In genomic region chr7:31082831-31083588, GRCm38 (mm10) we compare ENCODE assay signal across 8 mouse cellular contexts. TPM values are rescaled to one million over a fixed set of nuclear protein-coding genes. Genes with fewer than 3 reads are reported as not detected.
DNase-seq lines count a peak whose midpoint lies in the region; ATAC-seq and TF ChIP-seq lines count a peak whose summit lies in the region.
"Had no signal": no experiment of that assay in that cellular context is flagged by ENCODE, and none has a peak within 500 bp of the region (broad histone marks: within the 10 kb centered on the region; RNA-seq: fewer than 3 reads in every experiment).

No protein-coding gene starts in this region.

- ATAC-seq in kidney, postnatal 0 days (replicated peaks; ENCODE audit: low FRiP score, low read depth), result no peak
- ATAC-seq in midbrain, embryonic 15.5 days (replicated peaks), result 0 out of 2 replicates have a peak, but pooled peaks have one; percentile 17

- H3K36me3 ChIP-seq in kidney, postnatal 0 days (ENCODE audit: insufficient read depth, low read length), result no peaks in the 10 kb centered on the region
- H3K36me3 ChIP-seq in midbrain, embryonic 15.5 days (replicated peaks), result no peaks in the 10 kb centered on the region

- peaks cover 2% of the 10 kb centered on the region; the same call in 1 of the 2 replicates for H3K4me1 ChIP-seq in lung, adult 2 months (ENCODE audit: control insufficient read depth, insufficient read depth, low read length)
- peaks cover 6% of the 10 kb centered on the region; the same call in 1 of the 2 replicates for H3K4me1 ChIP-seq in kidney, postnatal 0 days (replicated peaks; ENCODE audit: insufficient read depth, low read length)
- no peaks in the 10 kb centered on the region; the same call in 1 of the 2 replicates for H3K4me1 ChIP-seq in midbrain, embryonic 15.5 days

- H3K27ac ChIP-seq in kidney, postnatal 0 days, result no peak overlapping the region
- no peak overlapping the region for H3K27ac ChIP-seq in midbrain, embryonic 15.5 days

- no peak overlapping the region for H3K4me3 ChIP-seq in lung, adult 2 months (replicated peaks; ENCODE audit: extremely low read depth, low read depth, low read length)
- no peak overlapping the region for H3K4me3 ChIP-seq in kidney, postnatal 0 days (replicated peaks; ENCODE audit: low read depth, low read length)
- H3K4me3 ChIP-seq in midbrain, embryonic 15.5 days, result no peak overlapping the region
- H3K4me3 ChIP-seq: myocyte had no signal

- peak; percentile 30 to 63 for DNase-seq in lung, adult 18-20 months
- DNase-seq in lung, adult 2 months, result no peak
- peak; percentile 76 for DNase-seq in cerebellum, adult 11-12 months
- DNase-seq in fibroblast of lung, adult 2 months (ENCODE audit: low read depth), result peak; percentile 92
- no peak for DNase-seq in kidney, postnatal 0 days (ENCODE audit: low spot score)
- no peak for DNase-seq in ovary, postnatal 36 days (ENCODE audit: low spot score)

- H3K9ac ChIP-seq in kidney, postnatal 0 days (ENCODE audit: low read depth, low read length), result 0 out of 2 replicates have a peak overlapping the region, but pooled peaks have one; percentile 8
- H3K9ac ChIP-seq in midbrain, embryonic 15.5 days, result no peak overlapping the region

- WGBS in lung, adult 2 months, result 67% methylated on average over 14 of the region's 14 CpGs
- 71% methylated on average over 14 of the region's 14 CpGs for WGBS in kidney, postnatal 0 days
- WGBS in midbrain, embryonic 15.5 days, result 57% methylated on average over 14 of the region's 14 CpGs

- no peaks in the 10 kb centered on the region for H3K9me3 ChIP-seq in kidney, postnatal 0 days (replicated peaks; ENCODE audit: low read length)
- no peaks in the 10 kb centered on the region for H3K9me3 ChIP-seq in midbrain, embryonic 15.5 days

- TF ChIP-seq CTCF in lung, adult 2 months (IDR thresholded peaks at IDR 0.05; ENCODE audit: insufficient read depth, low read length), result no peak
- TF ChIP-seq CTCF in kidney, postnatal 0 days (IDR thresholded peaks at IDR 0.05; ENCODE audit: low read depth), result no peak

- H3K4me2 ChIP-seq in kidney, postnatal 0 days (ENCODE audit: low read length), result no peak overlapping the region
- H3K4me2 ChIP-seq in midbrain, embryonic 15.5 days, result no peak overlapping the region

- TF ChIP-seq POLR2A in lung, adult 2 months (IDR thresholded peaks at IDR 0.05; ENCODE audit: borderline replicate concordance, extremely low read depth, low read depth, low read length), result no peak

- no peaks in the 10 kb centered on the region for H3K27me3 ChIP-seq in kidney, postnatal 0 days (ENCODE audit: insufficient read depth, low read length)
- no peaks in the 10 kb centered on the region for H3K27me3 ChIP-seq in midbrain, embryonic 15.5 days (replicated peaks)

RNA-seq across cellular contexts. Expression of gene Fxyd3, which starts 6.5 kb away (rescaled TPM):
- polyA plus RNA-seq in lung, adult 2 months (2012; rRNA removed), result 16.4 and 43.2 TPM in 2 replicates
- 16.9 and 22.5 TPM in 2 replicates for polyA plus RNA-seq in kidney, postnatal 0 days (2015; fragmentation: Nextera tagmentation; extraction: Ambion mirVana)
- not detected in 2 replicates for polyA plus RNA-seq in midbrain, embryonic 15.5 days (2015; fragmentation: Nextera tagmentation; extraction: Ambion mirVana)

RNA-seq across cellular contexts. Expression of gene Lgi4, which starts 23.9 kb away (rescaled TPM):
- polyA plus RNA-seq in lung, adult 2 months (2012; rRNA removed), result 6.8 TPM in 2 replicates
- polyA plus RNA-seq in kidney, postnatal 0 days (2015; fragmentation: Nextera tagmentation; extraction: Ambion mirVana), result 0.24 and 0.34 TPM in 2 replicates
- polyA plus RNA-seq in midbrain, embryonic 15.5 days (2015; fragmentation: Nextera tagmentation; extraction: Ambion mirVana), result 0.19 and 0.22 TPM in 2 replicates
- polyA plus RNA-seq: myocyte had no signal

RNA-seq across cellular contexts. Expression of gene Fxyd1, which starts 26.0 kb away (rescaled TPM):
- polyA plus RNA-seq in lung, adult 2 months (2012; rRNA removed), result 330 and 336 TPM in 2 replicates
- 62.0 and 76.3 TPM in 2 replicates for polyA plus RNA-seq in kidney, postnatal 0 days (2015; fragmentation: Nextera tagmentation; extraction: Ambion mirVana)
- 13.2 and 15.5 TPM in 2 replicates for polyA plus RNA-seq in midbrain, embryonic 15.5 days (2015; fragmentation: Nextera tagmentation; extraction: Ambion mirVana)

RNA-seq across cellular contexts. Expression of gene Fxyd7, which starts 31.7 kb away (rescaled TPM):
- 7.5 and 10.6 TPM in 2 replicates for polyA plus RNA-seq in lung, adult 2 months (2012; rRNA removed)
- 6.1 and 8.5 TPM in 2 replicates for polyA plus RNA-seq in kidney, postnatal 0 days (2015; fragmentation: Nextera tagmentation; extraction: Ambion mirVana)
- 174 and 186 TPM in 2 replicates for polyA plus RNA-seq in midbrain, embryonic 15.5 days (2015; fragmentation: Nextera tagmentation; extraction: Ambion mirVana)
- polyA plus RNA-seq: myocyte had no signal

RNA-seq across cellular contexts. Expression of gene Hpn, which starts 32.1 kb away (rescaled TPM):
- polyA plus RNA-seq in lung, adult 2 months (2012; rRNA removed), result 30.1 and 34.5 TPM in 2 replicates
- 106 and 110 TPM in 2 replicates for polyA plus RNA-seq in kidney, postnatal 0 days (2015; fragmentation: Nextera tagmentation; extraction: Ambion mirVana)
- 0.47 and 0.80 TPM in 2 replicates for polyA plus RNA-seq in midbrain, embryonic 15.5 days (2015; fragmentation: Nextera tagmentation; extraction: Ambion mirVana)
- polyA plus RNA-seq: myocyte had no signal

Comparison
In these comparisons a context has a peak if more than half of its experiments do, and no peak if none do; other contexts are left out.
1. DNase-seq: peak in lung, adult 18-20 months (2 of 2), cerebellum, adult 11-12 months (single experiment) and fibroblast of lung, adult 2 months (single experiment); none in lung, adult 2 months (single experiment), kidney, postnatal 0 days (single experiment) and ovary, postnatal 36 days (single experiment).
2. RNA of gene Fxyd3, which starts 6.5 kb away (polyA plus RNA-seq): 16.4 to 43.2 TPM in lung, adult 2 months and 16.9 to 22.5 TPM in kidney, postnatal 0 days; not detected in midbrain, embryonic 15.5 days; every median in the first group is over 10 times any median in the second.